Mouse (Mus musculus): Measurements from ENCODE around the gene St3gal3.

The St3gal3 gene

GRCm38 (mm10) chr4:118089939-118090338 is 44.8 kb downstream of the St3gal3 start:
- DNase-seq (ENCODE audit: low read depth, low spot score) = peak; percentile 48

GRCm38 (mm10) chr4:118088771-118089170 is 45.9 kb downstream of the St3gal3 start:
- no peak for DNase-seq (ENCODE audit: low read depth, low spot score)

GRCm38 (mm10) chr4:118085025-118085424 is 49.7 kb downstream of the St3gal3 start:
- no peak for DNase-seq (ENCODE audit: low read depth, low spot score)

- peak; percentile 85 for DNase-seq (ENCODE audit: low read depth, low spot score)
These were observed 51.3 kb downstream of the St3gal3 start for GRCm38 (mm10) chr4:118083217-118083951.

- no peak for DNase-seq (ENCODE audit: low read depth, low spot score)
These were observed 52.9 kb downstream of the St3gal3 start for GRCm38 (mm10) chr4:118081608-118082331.

- DNase-seq (ENCODE audit: low read depth, low spot score) = no peak
These were observed 54.2 kb downstream of the St3gal3 start for GRCm38 (mm10) chr4:118080481-118080880.

- no peak for DNase-seq (ENCODE audit: low read depth, low spot score)
These were observed 55.5 kb downstream of the St3gal3 start for GRCm38 (mm10) chr4:118079195-118079594.

GRCm38 (mm10) chr4:118078576-118078975 is 56.1 kb downstream of the St3gal3 start:
- DNase-seq (ENCODE audit: low read depth, low spot score) = no peak

GRCm38 (mm10) chr4:118077293-118077752 is 57.4 kb downstream of the St3gal3 start:
- DNase-seq (ENCODE audit: low read depth, low spot score) = no peak

GRCm38 (mm10) chr4:118076648-118077047 is 58.1 kb downstream of the St3gal3 start:
- DNase-seq (ENCODE audit: low read depth, low spot score) = no peak

GRCm38 (mm10) chr4:118075343-118075742 is 59.4 kb downstream of the St3gal3 start:
- DNase-seq (ENCODE audit: low read depth, low spot score) = no peak

GRCm38 (mm10) chr4:118074236-118074635 is 60.5 kb downstream of the St3gal3 start:
- DNase-seq (ENCODE audit: low read depth, low spot score) = peak; percentile 28

- no peak for DNase-seq (ENCODE audit: low read depth, low spot score)
These were observed 61.6 kb downstream of the St3gal3 start for GRCm38 (mm10) chr4:118073128-118073527.

- no peak for DNase-seq (ENCODE audit: low read depth, low spot score)
These were observed 62.8 kb downstream of the St3gal3 start for GRCm38 (mm10) chr4:118071891-118072290.

- no peak for DNase-seq (ENCODE audit: low read depth, low spot score)
These were observed 64.2 kb downstream of the St3gal3 start for GRCm38 (mm10) chr4:118070255-118071234.

GRCm38 (mm10) chr4:118061809-118062463 is 72.8 kb downstream of the St3gal3 start:
- DNase-seq (ENCODE audit: low read depth, low spot score) = no peak

- DNase-seq (ENCODE audit: low read depth, low spot score) = no peak
These were observed 73.7 kb downstream of the St3gal3 start for GRCm38 (mm10) chr4:118060915-118061530.

GRCm38 (mm10) chr4:118059816-118060475 is 74.8 kb downstream of the St3gal3 start:
- DNase-seq (ENCODE audit: low read depth, low spot score) = no peak

GRCm38 (mm10) chr4:118058116-118058677 is 76.5 kb downstream of the St3gal3 start:
- no peak for DNase-seq (ENCODE audit: low read depth, low spot score)

- DNase-seq (ENCODE audit: low read depth, low spot score) = no peak
These were observed 77.6 kb downstream of the St3gal3 start for GRCm38 (mm10) chr4:118057076-118057475.

Data from A20 (cell line).